Mouse (Mus musculus) right cerebral cortex, adult 18-20 months (tissue): ENCODE results near the gene Phlpp1.
A peak's percentile ranks its signal among the peaks of the same experiment; 100 is the strongest.

ENCODE experiments used
- DNase-seq: peaks from one replicate; pipeline ENCODE4 v3.0.0; 2022; ENCODE audit warnings: mixed read lengths

Gene Phlpp1

DNA sequence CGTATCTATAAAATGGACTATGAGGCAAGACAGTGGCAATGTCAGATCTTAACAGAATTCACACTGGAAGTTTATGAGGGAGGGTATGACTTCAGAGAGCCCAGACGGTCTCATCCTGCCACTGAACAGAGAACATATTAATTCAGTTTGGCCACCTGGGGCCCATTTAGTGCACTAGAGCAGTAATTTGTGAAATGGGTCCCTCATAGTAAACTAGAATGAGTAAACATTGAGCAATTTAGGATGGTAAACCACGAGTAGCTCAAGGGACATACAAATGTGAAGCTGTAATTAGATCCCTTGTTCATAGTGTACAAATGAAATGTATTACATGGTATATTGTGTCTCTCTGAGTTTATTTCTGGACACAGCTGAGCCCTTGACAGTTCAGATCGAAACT, 3.6 kb upstream of the Phlpp1 start:
- DNase-seq: no peak

DNA sequence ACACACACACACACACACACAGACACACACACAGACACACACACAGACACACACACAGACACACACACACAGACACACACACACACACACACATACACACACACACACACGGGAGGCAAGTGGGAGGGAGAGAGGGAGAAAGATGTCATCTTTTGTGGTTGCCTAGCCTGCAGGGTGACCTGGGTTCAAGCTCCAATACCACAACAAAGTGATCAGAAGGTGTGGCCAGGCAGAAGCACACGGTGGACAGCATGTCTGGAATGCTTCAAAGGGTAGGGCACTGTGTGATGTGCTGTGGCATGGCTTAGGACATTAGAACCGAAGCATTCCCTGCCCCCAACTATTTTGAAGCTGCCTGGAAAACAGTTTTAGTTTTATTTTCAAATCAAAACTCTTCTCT, 2.8 kb upstream of the Phlpp1 start:
- no peak for DNase-seq

DNA sequence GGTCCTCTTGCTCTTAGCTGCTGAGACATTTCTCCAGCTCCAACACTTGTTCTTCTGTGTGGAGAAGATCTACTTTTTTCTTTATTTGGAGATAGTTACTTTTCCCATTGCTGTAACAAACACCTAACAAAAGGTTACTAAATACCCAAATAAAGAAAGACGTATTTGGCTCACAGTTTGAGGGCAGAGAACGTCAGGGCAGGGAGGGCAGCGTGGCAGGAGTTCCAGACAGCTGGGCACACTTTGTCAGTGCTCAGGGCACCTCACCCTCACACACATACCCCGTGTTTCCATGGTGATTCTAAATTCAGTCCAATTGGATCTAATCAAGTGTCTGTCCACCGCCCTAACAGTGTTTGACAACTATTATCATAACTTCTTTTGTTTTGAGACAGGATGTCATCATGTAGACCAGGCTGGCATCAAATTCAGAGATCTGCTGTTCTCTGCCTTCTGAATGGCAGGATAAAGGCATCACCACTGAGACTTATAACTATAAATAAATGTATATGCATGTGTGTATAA, 1.7 kb upstream of the Phlpp1 start:
- no peak for DNase-seq

DNA sequence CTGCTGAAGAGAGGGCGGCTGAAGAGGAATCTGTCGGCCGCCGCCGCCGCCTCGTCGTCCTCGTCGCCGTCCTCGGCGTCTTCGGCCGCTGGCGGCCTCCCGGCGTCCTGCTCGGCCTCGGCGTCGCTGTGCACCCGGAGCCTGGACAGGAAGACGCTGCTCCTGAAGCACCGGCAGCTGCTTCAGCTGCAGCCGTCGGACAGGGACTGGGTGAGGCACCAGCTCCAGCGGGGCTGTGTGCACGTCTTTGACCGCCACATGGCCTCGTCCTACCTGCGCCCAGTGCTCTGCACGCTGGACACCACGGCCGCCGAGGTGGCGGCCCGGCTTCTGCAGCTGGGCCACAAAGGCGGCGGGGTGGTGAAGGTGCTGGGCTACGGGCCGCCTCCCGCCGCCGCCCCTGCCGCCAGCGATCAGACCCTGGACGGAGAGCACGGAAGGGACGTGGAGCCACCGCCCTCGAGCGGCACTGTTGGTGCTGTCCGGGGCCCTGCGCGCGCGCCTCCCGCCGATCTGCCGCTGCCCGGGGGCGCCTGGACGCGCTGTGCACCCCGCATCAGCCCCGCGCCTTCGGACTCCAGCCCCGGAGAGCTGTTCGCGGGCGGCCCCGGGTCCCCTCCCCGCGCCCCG, 864 bp downstream of the Phlpp1 start:
- peak; percentile 46 for DNase-seq

- DNase-seq: peak; percentile 24
Measured at GRCm38 (mm10) chr1:106172931-106173371, 1.4 kb downstream of the Phlpp1 start.

GRCm38 (mm10) chr1:106173621-106174156, 2.1 kb downstream of the Phlpp1 start:
- DNase-seq: no peak

GRCm38 (mm10) chr1:106174598-106174997, 3.0 kb downstream of the Phlpp1 start:
- DNase-seq: no peak

DNA sequence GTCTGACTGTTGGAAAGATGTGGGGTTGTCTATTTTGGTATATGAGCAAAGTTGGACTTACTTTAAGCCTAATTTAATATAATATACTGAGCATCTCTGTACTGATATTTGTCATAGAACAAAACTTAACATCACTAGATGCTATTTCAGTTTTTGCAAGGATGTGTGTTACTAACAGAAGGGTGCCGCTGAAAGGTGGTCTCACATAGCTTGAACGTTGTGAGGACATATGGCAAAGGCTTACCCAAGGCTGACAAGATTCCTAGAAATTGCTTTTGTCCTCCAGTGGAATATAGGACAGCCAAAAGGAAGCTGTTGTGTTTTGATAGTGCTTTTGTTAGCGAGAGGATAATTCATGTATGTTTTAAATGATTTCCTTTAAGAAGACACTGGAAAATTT, 3.8 kb downstream of the Phlpp1 start:
- DNase-seq: no peak

DNA sequence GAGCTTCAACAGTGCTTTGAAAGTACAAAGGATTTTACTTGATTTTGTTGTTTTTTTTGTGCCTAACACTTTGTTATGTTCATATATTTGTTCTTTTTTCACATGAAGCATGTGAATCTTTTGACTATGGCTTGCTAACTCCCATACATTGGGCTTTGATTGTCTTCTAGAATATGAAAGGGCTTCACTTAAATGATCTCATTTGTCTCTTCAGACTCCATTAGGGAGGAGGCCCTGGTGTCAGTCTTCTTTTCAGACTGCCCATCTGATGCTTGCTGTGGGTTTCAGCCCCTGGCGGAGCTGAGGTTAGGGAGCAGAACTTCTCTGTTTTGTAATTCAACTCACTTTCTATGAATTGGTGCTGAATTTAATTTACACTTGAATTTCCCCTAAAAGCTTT, 5.2 kb downstream of the Phlpp1 start:
- no peak for DNase-seq

DNA sequence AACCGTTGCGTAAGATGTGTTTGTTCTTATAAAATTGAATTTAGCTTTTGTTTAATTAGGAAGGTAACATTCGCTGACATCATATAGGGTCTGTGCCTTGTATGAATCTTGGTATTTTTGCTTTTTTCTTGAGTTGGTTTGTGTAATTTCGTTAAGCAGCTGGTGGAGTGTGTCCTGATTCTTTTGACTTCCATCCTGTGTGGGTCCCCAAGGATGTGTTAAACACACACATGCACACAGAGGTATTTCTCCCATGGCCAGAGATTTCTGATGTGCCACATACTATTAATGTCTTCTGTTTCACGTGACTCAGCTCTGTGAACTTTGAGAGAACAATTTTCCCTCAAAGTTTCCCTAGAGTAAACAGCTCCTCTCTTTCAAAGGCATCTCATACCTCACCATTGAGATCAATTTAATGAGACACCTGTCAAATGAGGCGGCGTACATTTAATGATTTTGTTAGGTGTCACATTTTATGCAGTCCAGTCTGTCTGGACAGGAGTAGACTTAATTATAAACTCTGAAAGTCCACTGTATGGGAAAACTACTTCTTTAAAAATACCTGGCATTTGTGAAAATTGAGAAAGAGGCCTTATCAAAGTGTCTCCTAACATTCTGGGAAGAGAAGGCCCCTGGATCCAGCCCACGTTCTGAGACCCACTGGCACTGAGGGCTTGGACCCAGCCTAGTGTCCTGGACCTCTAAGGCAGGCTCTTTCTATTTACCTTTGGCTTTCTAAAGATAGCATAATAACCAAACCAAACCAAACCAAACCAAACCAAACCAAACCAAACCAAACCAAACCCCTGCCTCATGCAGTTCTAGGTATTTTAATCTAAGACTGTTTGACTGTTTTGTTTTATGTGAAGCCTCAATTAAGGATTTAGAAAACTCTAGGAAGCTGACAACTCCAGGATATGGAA, 6.6 kb downstream of the Phlpp1 start:
- no peak for DNase-seq

- no peak for DNase-seq
Measured at GRCm38 (mm10) chr1:106183701-106184100, 12.1 kb downstream of the Phlpp1 start.

DNA sequence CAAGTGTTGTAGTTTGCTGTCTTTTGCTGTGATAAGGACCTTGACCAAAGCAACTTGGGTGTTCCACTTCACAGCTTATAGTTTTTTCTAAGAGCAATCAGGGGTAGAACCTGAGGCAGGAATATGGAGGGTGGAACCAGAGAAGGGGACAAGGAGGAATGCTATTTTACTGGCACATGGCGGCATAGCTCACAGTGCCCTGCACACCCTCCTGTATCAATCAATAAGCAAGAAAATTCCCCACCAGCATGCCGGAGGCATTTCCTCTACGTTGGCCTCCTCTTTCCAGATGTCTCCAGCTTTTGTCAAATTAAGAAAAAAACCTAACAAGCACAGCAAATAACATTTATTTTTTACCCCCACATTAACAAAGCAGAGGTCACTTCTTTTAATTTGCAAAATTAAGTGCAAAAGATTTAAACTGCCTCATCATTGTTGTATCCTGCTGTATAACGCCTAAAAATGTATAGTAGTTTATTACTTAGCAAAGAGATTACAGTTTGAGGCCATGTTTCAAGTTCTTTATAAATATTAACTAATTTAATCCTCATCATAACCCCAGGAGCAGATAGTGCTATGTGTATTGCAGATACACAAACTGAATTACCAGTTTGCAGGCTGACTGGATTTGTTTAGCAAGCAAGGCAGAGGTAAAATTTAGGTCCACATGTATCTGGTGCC, 13.4 kb downstream of the Phlpp1 start:
- DNase-seq: no peak

DNA sequence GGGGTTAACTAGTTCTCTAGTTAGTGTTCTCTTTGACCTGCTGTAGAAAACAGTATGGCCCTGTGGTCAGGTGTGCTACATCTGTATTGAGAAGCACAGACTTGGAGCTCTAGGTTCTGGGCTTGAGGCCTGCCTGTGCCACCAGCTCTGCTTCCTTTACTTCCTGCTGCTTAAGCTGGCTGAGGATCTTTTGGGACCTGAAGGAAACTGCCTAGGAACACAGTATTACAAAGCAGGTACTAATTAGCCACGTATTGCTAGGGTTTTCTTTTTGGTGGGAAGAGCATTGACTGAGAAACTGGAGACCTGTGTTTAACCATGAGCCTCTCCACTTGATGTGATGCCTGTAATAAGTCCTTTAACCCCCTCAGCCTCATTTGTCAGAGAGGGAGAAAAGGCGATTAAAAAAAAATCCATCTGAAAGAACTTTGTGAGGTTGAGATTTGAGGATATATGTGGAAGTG, 13.9 kb downstream of the Phlpp1 start:
- no peak for DNase-seq

DNA sequence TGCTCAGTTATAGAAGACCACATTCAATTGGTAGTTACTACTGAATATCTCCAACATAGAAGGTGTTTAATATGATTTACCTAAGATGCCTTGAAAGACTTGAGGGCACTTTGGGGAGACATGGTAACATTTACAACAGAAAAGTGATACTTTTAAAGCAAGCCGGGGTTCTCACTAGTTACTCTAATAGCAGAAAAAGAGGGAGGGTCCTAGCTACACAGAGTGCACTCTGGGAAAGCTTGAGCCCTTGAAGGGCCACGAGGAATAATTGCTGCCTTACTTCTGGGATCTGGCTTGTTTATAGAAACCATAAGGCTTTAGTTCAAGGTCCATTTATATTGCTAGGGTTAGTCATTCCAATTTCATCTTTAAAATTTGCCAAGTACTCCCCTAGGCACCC, 14.5 kb downstream of the Phlpp1 start:
- no peak for DNase-seq

- DNase-seq: no peak
Measured at GRCm38 (mm10) chr1:106187480-106187879, 15.9 kb downstream of the Phlpp1 start.

- DNase-seq: no peak
Measured at GRCm38 (mm10) chr1:106188756-106189155, 17.2 kb downstream of the Phlpp1 start.

GRCm38 (mm10) chr1:106189311-106189710, 17.8 kb downstream of the Phlpp1 start:
- no peak for DNase-seq

GRCm38 (mm10) chr1:106190695-106191094, 19.1 kb downstream of the Phlpp1 start:
- DNase-seq: no peak

- DNase-seq: no peak
Measured at GRCm38 (mm10) chr1:106191885-106192284, 20.3 kb downstream of the Phlpp1 start.

DNA sequence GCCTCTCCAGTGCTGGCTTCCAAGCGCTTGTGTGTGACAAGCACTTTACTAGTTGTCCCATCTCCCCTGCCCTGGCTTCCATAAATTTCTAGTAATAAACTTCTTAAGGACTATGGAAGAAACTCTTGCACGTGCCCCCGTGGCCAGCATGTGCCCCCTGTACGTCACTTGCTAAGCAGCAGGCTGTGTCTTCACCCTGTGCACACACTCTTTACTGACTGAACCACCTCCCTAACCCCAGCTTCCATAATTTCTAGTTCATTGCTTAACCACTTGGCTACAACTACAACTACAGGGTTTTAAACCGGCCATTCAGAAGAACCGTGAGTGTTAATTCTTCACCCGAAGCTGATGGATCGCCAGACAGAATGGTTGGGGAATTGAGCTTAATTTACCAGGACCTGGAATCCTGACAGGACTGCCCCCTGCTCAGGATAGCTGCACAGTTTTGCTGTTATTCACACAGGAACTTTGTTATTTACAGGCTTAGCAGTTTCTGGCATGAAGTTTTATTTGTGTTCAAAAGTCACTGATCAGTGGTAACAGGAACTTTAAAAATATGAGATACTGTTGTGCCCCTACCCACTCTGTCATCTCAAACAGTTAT, 21.4 kb downstream of the Phlpp1 start:
- DNase-seq: no peak

- DNase-seq: no peak
Measured at GRCm38 (mm10) chr1:106193487-106193886, 21.9 kb downstream of the Phlpp1 start.

GRCm38 (mm10) chr1:106194263-106194662, 22.7 kb downstream of the Phlpp1 start:
- no peak for DNase-seq

DNA sequence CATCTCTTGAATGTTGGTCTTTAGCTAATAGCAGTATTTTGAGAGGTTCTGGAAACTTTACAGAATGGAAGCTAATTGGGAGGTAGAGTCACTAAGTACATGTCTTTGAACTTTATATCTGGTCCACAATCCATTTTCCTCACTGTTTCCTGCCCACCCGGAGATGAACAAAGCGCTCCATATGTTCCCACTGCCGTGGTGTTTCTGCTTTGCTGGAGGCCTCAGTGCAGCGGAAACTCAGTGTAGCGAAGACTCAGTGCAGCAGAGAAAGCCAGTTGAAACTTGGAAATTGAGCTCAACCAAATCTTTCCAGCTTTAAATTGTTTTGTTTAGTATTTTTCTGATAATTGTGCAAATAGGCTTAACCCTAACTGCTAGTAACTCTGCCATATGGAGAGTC, 26.4 kb downstream of the Phlpp1 start:
- DNase-seq: no peak
